Mouse (Mus musculus): ENCODE measurements at regions not wholly inside any gene's neighbourhood (a gene's known extent, or its start where the extent isn't known, plus 50 kb on each side); places are given as distances from the start of the nearest gene placed in this dataset.
A peak's percentile ranks its signal among the peaks of the same experiment; 100 is the strongest.
"Not testable (repeated sequence)": the region's sequence is repeated elsewhere in the genome, so short reads cannot be mapped to it uniquely, and the experiment has no call there.

DNA sequence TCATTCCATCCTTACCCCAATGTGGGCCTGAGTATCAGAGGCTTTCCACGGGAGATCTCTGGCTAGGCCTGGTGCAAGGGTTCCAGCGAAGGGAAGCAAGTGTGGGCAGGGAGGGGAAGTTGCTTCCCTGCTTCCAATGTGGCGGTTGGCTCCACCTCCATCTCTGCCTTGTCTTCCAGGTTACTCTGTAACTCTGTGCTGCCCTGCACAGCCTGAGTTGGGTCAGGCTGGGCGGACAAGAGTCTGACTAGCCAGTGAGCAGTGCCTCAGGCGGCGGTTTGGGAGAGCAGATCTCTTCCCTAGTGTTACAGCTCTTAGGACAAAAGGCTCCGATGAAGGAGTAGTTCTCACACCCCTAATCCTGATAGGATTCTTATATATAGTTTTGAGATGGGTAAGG, 172.8 kb downstream of the Snx19 start:
- WGBS, result 63% methylated on average over 7 of the region's 7 CpGs
- no peaks in the 10 kb centered on the region for H3K4me1 ChIP-seq
- no peak overlapping the region for H3K4me3 ChIP-seq
- H3K9me3 ChIP-seq, result no peaks in the 10 kb centered on the region
- H3K27me3 ChIP-seq, result no peaks in the 10 kb centered on the region
- no peak overlapping the region for H3K4me2 ChIP-seq
- ATAC-seq (ENCODE audit: borderline replicate concordance, extremely low read depth, low FRiP score, low TSS enrichment), result no peak
- H3K36me3 ChIP-seq, result no peaks in the 10 kb centered on the region
- no peak overlapping the region for H3K27ac ChIP-seq
- H3K9ac ChIP-seq, result no peak overlapping the region

DNA sequence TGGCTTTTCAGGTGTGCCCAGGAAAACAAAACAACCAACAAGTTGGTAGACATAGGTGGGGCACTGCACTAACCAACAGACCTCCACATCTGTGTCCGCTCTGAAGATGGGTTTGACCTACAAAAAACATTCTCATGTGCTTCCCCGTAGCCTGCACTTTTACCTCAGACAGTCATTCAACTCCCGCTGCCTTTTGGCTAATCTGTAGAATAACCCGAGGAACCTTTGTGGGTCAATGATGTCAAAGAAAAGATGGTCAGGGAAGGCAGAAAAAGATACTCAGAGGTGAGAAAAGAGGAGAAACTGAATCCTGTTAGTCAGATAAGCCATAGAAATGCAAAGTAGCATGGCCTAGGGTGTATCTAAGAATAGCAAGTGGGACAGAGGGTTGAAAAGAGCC, 170.8 kb downstream of the Snx19 start:
- no peaks in the 10 kb centered on the region for H3K9me3 ChIP-seq
- H3K36me3 ChIP-seq, result no peaks in the 10 kb centered on the region
- 73% methylated on average over 4 of the region's 4 CpGs for WGBS
- no peaks in the 10 kb centered on the region for H3K4me1 ChIP-seq
- H3K27me3 ChIP-seq, result no peaks in the 10 kb centered on the region
- no peak overlapping the region for H3K4me2 ChIP-seq
- no peak overlapping the region for H3K27ac ChIP-seq
- H3K4me3 ChIP-seq, result no peak overlapping the region
- ATAC-seq (ENCODE audit: borderline replicate concordance, extremely low read depth, low FRiP score, low TSS enrichment), result no peak
- H3K9ac ChIP-seq, result no peak overlapping the region

DNA sequence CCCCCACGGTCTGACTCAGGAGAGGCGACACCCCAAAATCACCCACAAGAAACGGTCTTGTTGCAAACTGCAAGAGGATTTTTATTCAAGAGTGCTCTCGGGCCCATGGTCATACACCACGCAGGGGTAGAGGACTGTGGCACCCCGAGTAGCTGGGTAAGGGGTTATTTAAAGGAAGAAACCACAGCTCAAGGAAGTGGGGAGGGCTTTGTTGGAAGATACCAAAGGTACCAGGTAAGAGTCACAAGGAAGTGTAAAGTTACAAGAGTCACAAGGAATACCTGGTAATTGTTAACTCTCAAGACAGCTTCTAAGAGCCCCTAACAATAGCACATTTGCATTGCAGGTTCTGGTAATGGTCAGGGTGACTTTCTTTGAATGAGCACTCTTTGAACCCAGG, 170.2 kb downstream of the Snx19 start:
- WGBS, result 84% methylated on average over 6 of the region's 6 CpGs
- not testable (repeated sequence) for H3K27ac ChIP-seq; H3K4me1 ChIP-seq; H3K36me3 ChIP-seq; ATAC-seq (ENCODE audit: borderline replicate concordance, extremely low read depth, low FRiP score, low TSS enrichment); H3K27me3 ChIP-seq; H3K4me2 ChIP-seq; H3K9me3 ChIP-seq; H3K9ac ChIP-seq; H3K4me3 ChIP-seq

DNA sequence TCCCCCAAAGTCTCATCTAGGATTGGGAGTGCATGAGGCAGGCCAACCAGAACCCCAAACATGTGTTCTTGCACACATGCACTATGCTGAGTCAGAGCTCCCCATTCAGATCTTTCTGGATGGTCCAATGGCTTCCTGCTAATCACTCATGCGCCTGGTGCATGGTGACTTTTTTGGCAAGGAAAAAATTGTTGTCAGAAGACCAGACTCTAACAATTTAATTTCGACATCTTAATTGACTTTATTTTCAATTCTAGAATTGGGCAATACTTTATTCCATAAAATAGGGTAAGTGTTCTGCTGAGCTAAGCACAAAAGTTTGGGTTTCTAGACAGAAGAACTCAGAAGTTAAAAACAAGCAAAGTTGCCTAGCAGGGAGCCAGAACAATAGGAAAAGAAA, 165.7 kb downstream of the Snx19 start:
- Histone ChIP-seq H3K36me3 (no peaks in the 10 kb centered on the region), H3K9me3 (no peaks in the 10 kb centered on the region), H3K4me1 (no peaks in the 10 kb centered on the region), H3K4me2 (no peak overlapping the region), H3K27me3 (no peaks in the 10 kb centered on the region), H3K27ac (no peak overlapping the region), H3K4me3 (no peak overlapping the region), H3K9ac (no peak overlapping the region)
- no peak for ATAC-seq (ENCODE audit: borderline replicate concordance, extremely low read depth, low FRiP score, low TSS enrichment)
- 77% methylated on average over 2 of the region's 2 CpGs for WGBS

DNA sequence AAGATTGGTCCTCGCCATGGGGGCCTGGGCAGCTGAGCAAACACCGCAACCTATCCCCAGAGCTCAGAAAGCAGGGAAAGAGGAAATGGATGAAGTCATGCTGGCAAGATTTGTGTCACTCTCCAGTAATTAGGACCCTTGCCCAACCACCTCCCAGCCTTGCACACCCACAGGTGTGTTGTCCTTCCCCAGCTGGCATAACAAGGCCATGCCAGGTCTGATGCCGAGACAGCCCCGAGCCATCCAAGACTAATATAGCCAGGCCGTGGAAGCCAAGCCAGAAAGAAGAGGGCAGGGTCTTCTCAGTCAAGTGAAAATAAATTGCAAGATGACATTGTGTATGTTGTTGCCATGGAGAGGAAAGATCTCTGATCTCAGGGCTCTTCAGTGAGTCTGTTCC, 164.3 kb downstream of the Snx19 start:
- H3K4me1 ChIP-seq, result no peaks in the 10 kb centered on the region
- ATAC-seq (ENCODE audit: borderline replicate concordance, extremely low read depth, low FRiP score, low TSS enrichment), result no peak
- H3K27me3 ChIP-seq, result no peaks in the 10 kb centered on the region
- H3K9ac ChIP-seq, result no peak overlapping the region
- H3K27ac ChIP-seq, result no peak overlapping the region
- 57% methylated on average over 5 of the region's 5 CpGs for WGBS
- H3K4me3 ChIP-seq, result no peak overlapping the region
- H3K9me3 ChIP-seq, result no peaks in the 10 kb centered on the region
- H3K4me2 ChIP-seq, result no peak overlapping the region
- H3K36me3 ChIP-seq, result no peaks in the 10 kb centered on the region

DNA sequence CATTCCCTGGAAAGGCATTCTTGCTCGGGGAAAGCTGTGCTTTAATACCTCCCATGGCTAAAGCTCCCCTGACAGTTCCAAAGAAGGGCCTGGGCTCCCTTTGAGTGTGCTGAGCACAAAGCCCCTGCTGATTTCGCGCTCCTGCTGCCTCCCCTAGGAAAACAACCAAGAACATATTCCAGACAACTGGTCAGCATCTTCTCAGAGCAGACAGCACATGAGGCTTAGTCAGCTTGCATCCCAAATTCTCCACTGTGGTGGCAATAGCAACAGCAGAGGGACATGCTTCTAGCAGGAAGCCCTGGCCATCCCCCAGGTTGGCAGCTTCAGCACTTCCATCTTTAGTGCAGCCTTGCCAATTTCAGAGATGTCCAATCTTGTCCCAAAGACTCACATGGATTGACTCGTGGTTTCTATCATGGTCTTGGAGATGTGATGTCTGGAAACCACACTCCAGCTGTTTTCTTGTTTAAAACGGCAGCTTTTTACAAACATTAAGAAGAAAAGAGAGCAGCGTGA, 163.8 kb downstream of the Snx19 start:
- Histone ChIP-seq H3K36me3 (no peaks in the 10 kb centered on the region), H3K4me3 (no peak overlapping the region), H3K27ac (no peak overlapping the region), H3K27me3 (no peaks in the 10 kb centered on the region), H3K4me1 (no peaks in the 10 kb centered on the region), H3K4me2 (no peak overlapping the region), H3K9me3 (no peaks in the 10 kb centered on the region), H3K9ac (no peak overlapping the region)
- no peak for ATAC-seq (ENCODE audit: borderline replicate concordance, extremely low read depth, low FRiP score, low TSS enrichment)
- WGBS, result 58% methylated on average over 6 of the region's 6 CpGs

DNA sequence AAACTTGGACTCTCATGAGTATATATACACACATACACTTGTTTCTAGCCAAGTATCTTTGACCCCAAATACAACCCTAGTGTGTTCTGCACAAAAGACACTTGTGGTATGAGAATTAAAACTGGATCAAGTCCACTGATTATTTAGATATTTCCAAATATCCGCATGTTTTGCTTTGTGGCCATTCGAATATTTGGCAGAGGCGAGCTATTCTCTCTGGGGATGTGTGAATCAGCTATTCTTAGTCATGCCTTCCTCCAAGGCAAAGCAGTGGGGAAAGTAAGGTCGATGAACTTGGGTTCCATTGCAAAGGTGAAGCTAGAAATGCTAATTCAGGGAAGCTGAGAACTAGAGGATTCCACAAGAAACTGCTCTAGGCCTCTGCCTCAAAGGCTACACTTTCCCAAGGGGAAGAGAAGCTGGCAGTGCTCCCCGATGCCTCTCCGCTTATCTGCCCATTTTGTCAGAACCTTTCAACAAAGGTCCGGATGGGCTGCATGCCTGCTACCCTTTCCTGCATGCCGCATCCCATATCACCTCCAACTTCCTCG, 154.4 kb downstream of the Snx19 start:
- WGBS, result 82% methylated on average over 9 of the region's 9 CpGs
- Histone ChIP-seq H3K27me3 (no peaks in the 10 kb centered on the region), H3K4me1 (no peaks in the 10 kb centered on the region), H3K36me3 (no peaks in the 10 kb centered on the region), H3K4me2 (no peak overlapping the region), H3K27ac (no peak overlapping the region), H3K4me3 (no peak overlapping the region), H3K9ac (no peak overlapping the region), H3K9me3 (no peaks in the 10 kb centered on the region)
- ATAC-seq (ENCODE audit: borderline replicate concordance, extremely low read depth, low FRiP score, low TSS enrichment), result no peak

DNA sequence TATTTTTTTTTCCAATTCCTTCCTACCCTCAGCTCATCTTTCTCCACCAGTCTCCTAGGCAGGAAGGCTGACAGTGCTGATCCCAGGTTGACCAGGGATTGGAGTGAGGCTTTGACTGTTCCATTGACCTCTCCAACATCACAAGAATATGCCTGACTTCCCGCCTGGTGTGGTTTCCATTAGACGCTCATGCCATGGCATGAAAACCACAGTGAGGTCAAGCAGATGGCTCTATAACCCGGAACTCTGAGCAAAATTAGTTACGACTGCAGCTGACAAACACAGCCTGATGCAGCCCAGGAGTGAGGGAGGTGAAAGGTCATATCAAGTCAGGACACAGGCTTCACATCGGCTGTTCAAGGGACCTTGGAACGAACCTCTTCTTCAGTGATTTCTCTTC, 153.6 kb downstream of the Snx19 start:
- H3K4me1 ChIP-seq, result no peaks in the 10 kb centered on the region
- H3K4me3 ChIP-seq, result no peak overlapping the region
- no peak for ATAC-seq (ENCODE audit: borderline replicate concordance, extremely low read depth, low FRiP score, low TSS enrichment)
- no peak overlapping the region for H3K9ac ChIP-seq
- H3K4me2 ChIP-seq, result no peak overlapping the region
- no peaks in the 10 kb centered on the region for H3K27me3 ChIP-seq
- no peak overlapping the region for H3K27ac ChIP-seq
- H3K36me3 ChIP-seq, result no peaks in the 10 kb centered on the region
- no peaks in the 10 kb centered on the region for H3K9me3 ChIP-seq
- WGBS, result 45% methylated on average over 6 of the region's 6 CpGs

DNA sequence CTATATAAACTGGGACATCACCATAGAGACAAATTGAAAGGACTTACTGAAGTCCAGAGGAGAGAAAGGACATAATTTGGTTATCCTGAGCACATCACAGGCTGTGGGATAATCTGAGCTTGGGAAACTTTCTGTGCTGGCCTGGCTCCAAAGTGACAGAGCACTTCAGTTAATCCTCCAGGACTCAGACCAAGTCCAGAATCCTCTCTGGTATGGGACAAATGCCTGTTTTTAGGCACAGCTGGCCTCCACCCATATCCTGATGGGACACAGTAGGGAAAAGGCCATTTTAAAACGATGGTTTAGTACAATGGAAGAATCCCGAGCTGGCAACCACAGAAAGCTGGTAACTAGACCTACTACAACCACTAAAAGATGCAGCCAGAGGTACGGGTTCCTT, 151.3 kb downstream of the Snx19 start:
- H3K4me3 ChIP-seq, result no peak overlapping the region
- no peak for ATAC-seq (ENCODE audit: borderline replicate concordance, extremely low read depth, low FRiP score, low TSS enrichment)
- H3K9me3 ChIP-seq, result no peaks in the 10 kb centered on the region
- H3K4me2 ChIP-seq, result no peak overlapping the region
- H3K27me3 ChIP-seq, result no peaks in the 10 kb centered on the region
- peaks cover 3% of the 10 kb centered on the region; the same call in 1 of the 2 replicates for H3K4me1 ChIP-seq
- no peaks in the 10 kb centered on the region for H3K36me3 ChIP-seq
- WGBS, result 75% methylated on average over 3 of the region's 3 CpGs
- H3K27ac ChIP-seq, result no peak overlapping the region
- H3K9ac ChIP-seq, result no peak overlapping the region

DNA sequence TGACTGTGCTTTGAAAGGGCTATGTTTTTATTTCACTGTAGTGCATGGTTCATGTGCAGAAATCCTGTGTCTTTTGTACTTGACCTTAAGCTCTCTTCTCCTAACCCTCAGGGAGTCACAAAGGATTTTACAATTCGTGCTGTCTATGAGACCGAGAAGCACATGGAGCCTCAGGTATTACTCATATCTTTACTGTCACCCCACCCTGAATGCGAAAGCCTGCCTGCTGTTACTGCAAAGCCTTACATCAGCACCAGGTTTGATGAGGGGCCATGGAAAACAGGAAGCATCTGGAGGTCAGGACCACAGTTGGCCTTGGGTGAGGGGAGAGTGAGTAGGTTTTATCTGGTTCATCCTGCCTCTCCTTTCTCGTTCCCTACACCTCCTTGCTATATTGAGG, 150.3 kb downstream of the Snx19 start:
- WGBS, result 64% methylated on average over 4 of the region's 4 CpGs
- H3K36me3 ChIP-seq, result no peaks in the 10 kb centered on the region
- no peaks in the 10 kb centered on the region for H3K27me3 ChIP-seq
- H3K4me1 ChIP-seq, result peaks cover 5% of the 10 kb centered on the region; the same call in 1 of the 2 replicates
- no peak overlapping the region for H3K9ac ChIP-seq
- no peak overlapping the region for H3K27ac ChIP-seq
- no peak overlapping the region for H3K4me3 ChIP-seq
- ATAC-seq (ENCODE audit: borderline replicate concordance, extremely low read depth, low FRiP score, low TSS enrichment), result no peak
- no peaks in the 10 kb centered on the region for H3K9me3 ChIP-seq
- no peak overlapping the region for H3K4me2 ChIP-seq

DNA sequence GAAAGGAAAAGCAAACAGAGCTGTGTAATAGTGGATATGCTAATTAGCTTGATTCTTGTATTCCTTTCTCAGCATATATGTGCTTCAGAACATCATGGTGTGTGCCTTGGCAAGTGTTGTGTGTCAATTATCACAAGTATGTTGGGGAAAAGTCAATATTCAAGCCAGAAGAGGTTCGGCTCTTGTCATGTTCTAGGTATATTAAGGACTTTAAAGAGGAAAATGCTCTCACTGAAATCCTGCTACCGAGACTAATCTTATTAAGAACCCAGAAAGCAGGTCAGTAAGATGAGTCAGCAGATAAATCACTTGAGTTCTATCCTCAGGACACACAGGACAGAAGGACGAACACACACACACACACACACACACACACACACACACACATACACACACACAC, 148.6 kb downstream of the Snx19 start:
- WGBS, result 62% methylated on average over 3 of the region's 3 CpGs
- ATAC-seq (ENCODE audit: borderline replicate concordance, extremely low read depth, low FRiP score, low TSS enrichment), result no peak

DNA sequence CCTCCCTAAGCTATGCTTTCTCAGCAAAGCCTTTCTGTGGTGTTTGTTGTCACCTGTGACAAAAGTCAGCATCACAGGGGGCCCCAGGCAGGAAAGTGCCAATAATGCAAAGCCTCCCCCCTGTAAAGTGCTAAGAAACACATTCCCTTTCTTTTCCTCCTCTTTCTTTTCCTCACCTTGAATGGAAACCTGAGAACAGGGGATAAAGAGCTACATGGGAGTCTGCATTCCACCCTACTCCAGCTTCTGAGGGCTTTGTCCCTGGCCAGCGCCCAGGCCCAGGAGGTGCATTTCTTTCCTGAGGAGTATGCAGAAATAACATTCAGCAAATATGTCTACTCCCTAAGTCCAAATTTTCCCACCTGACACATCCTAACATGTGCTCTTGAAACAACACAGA, 146.4 kb downstream of the Snx19 start:
- Histone ChIP-seq H3K4me2 (no peak overlapping the region), H3K27ac (peak overlapping the region; percentile 35; the same call in 1 of the 2 replicates), H3K4me3 (no peak overlapping the region), H3K27me3 (no peaks in the 10 kb centered on the region), H3K36me3 (no peaks in the 10 kb centered on the region), H3K9ac (no peak overlapping the region), H3K4me1 (peaks cover 12% of the 10 kb centered on the region), H3K9me3 (no peaks in the 10 kb centered on the region)
- no peak for ATAC-seq (ENCODE audit: borderline replicate concordance, extremely low read depth, low FRiP score, low TSS enrichment)
- WGBS, result 54% methylated on average over 1 of the region's 1 CpGs

More for the DNA sequence above, 148.6 kb downstream of the Snx19 start:
- H3K27ac ChIP-seq, result no peak overlapping the region
- H3K27me3 ChIP-seq, result no peaks in the 10 kb centered on the region
- no peak overlapping the region for H3K4me2 ChIP-seq
- H3K36me3 ChIP-seq, result no peaks in the 10 kb centered on the region
- H3K4me3 ChIP-seq, result no peak overlapping the region
- peaks cover 12% of the 10 kb centered on the region for H3K4me1 ChIP-seq
- H3K9ac ChIP-seq, result no peak overlapping the region
- H3K9me3 ChIP-seq, result no peaks in the 10 kb centered on the region

DNA sequence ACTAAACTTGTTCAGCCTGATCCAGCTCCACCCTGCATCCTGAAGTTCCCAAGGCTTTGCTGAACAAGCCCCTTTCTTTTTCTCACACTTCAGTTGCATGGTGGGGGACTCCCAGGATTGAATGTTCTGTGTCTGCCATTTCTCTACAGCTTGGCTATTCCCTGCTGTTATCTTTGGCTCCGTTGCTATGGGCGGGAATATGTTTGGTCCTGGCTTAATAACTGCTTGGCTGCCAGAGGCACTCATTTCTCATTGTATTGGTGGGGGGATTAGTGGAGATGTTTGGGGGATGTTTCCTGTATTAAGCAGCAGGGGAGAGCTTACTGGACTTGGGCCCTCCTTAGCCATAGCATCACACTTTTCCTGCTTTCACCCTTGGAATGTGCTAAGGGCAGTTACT, 144.1 kb downstream of the Snx19 start:
- Histone ChIP-seq H3K4me2 (no peak overlapping the region), H3K36me3 (no peaks in the 10 kb centered on the region), H3K9me3 (peaks cover 4% of the 10 kb centered on the region; the same call in 1 of the 2 replicates), H3K4me3 (no peak overlapping the region), H3K9ac (no peak overlapping the region), H3K27ac (no peak overlapping the region), H3K27me3 (no peaks in the 10 kb centered on the region), H3K4me1 (peaks cover 12% of the 10 kb centered on the region)
- peak; percentile 74 for ATAC-seq (ENCODE audit: borderline replicate concordance, extremely low read depth, low FRiP score, low TSS enrichment)
- WGBS, result 8% methylated on average over 2 of the region's 2 CpGs

All from lung, embryonic 15.5 days (tissue).